Mouse (Mus musculus): ENCODE results near the gene Tle4.

DNA sequence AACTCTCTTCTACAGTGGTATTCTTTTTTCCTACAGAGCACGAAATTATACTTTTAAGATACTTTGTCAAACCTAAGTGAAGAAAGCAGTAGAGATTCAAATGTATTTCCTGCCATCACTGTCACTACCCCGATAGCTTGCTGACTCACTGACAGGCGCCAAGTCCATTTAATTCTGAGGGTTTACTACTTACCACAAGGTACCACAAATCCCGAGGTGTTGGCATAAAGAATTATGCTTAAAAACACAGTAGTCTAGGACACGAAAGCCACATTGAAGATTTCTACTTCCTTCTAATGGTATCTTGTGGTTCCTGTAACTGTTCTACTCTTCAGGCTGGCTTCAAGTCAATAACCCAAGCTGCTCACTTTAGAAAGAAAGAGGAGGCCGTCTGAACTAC, 94.0 kb downstream of the Tle4 start:
- TF ChIP-seq GATA1 (IDR thresholded peaks at IDR 0.05; ENCODE audit: borderline replicate concordance, low read length), result no peak
- TF ChIP-seq FLI1 (IDR thresholded peaks at IDR 0.05; ENCODE audit: low read length), result no peak

Measured in megakaryocyte, embryonic 14.5 days (primary cell).